Mouse (Mus musculus) liver, embryonic 14.5 days (tissue): ENCODE results near the gene Pla2g4e.

Experiments
- CTCF ChIP-seq: IDR thresholded peaks from 2 replicates; pipeline ENCODE4 v1.5.1; 2016; ENCODE audit warnings: antibody characterized with exemption, low read depth, control low read depth
- EP300 ChIP-seq: IDR thresholded peaks from 2 replicates; pipeline ENCODE4 v1.6.1; 2016; ENCODE audit warnings: antibody characterized with exemption, low read depth

GRCm38 (mm10) chr2:120264858-120265257 is 19.7 kb upstream of the Pla2g4e start:
- TF ChIP-seq CTCF (no peak), EP300 (no peak)
